Mouse (Mus musculus): ENCODE measurements around the gene Scamp1.

DNA sequence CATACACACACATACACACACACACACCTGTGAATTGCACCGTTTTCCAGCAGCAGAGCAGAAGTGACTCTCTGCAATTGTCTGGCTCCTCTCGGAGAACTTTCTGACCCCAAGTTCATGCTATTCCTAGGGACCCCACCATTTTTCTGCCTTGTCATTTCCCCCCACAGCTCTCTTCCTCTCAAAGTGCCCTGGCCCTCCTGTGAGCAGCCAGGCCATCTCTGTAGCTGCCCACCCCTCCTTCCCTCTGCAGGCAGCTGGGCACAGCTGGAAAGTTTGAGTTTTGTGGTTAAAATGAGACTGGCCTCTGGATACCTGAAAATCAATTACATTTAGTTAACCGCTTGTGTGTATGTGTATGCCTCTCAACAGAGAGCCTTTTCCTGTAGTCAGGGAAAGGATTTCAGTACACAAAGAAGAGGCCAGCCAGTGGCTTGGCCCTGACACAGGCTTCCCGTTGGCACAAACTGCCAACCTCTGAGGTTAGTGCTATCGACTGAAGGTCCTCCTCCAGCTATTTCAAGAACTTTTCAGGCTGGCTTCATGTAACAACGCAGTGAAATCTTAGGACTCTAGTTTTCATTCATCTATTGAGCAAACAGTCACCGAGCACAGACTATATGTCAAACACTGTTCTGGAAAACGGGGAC is 102.2 kb downstream of the Scamp1 start:
- TF ChIP-seq GATA1 (IDR thresholded peaks at IDR 0.05; ENCODE audit: borderline replicate concordance, low read length): no peak
- no peak for TF ChIP-seq FLI1 (IDR thresholded peaks at IDR 0.05; ENCODE audit: low read length)
